Mouse (Mus musculus) limb, embryonic 15.5 days (tissue): ENCODE measurements at regions not wholly inside any gene's neighbourhood (a gene's known extent, or its start where the extent isn't known, plus 50 kb on each side); places are given as distances from the start of the nearest gene placed in this dataset.

ENCODE experiments used
- ATAC-seq: fragments of 200-750 bp; cut with Nextera tagmentation; 2 replicates; pipeline ENCODE4 v1.8.0; 2017; ENCODE audit warnings: low read depth, moderate TSS enrichment; ENCODE audit not compliant: insufficient number of reproducible peaks, low FRiP score, low TSS enrichment
- H3K27ac ChIP-seq: fragments of 300-500 bp; sonication (generic); 2 replicates; pipeline ENCODE4 v1.5.1; 2015; ENCODE audit warnings: moderate library complexity, mild to moderate bottlenecking, inconsistent platforms
- H3K27me3 ChIP-seq: fragments of 300-500 bp; sonication (generic); 2 replicates; pipeline ENCODE4 v1.6.1; 2015; ENCODE audit warnings: inconsistent platforms
- H3K36me3 ChIP-seq: fragments of 300-500 bp; sonication (generic); 2 replicates; pipeline ENCODE4 v1.6.1; 2015; ENCODE audit warnings: inconsistent platforms
- H3K4me1 ChIP-seq: fragments of 300-500 bp; sonication (generic); 2 replicates; pipeline ENCODE4 v1.6.1; 2015; ENCODE audit warnings: inconsistent platforms
- H3K4me2 ChIP-seq: fragments of 300-500 bp; sonication (generic); 2 replicates; pipeline ENCODE4 v1.6.1; 2015; ENCODE audit warnings: mild to moderate bottlenecking, inconsistent platforms
- H3K4me3 ChIP-seq: fragments of 300-500 bp; sonication (generic); 2 replicates; pipeline ENCODE4 v1.5.1; 2015; ENCODE audit warnings: mild to moderate bottlenecking, inconsistent platforms
- H3K9ac ChIP-seq: fragments of 300-500 bp; sonication (generic); 2 replicates; pipeline ENCODE4 v1.6.1; 2015; ENCODE audit warnings: inconsistent platforms
- H3K9me3 ChIP-seq: fragments of 300-500 bp; sonication (generic); 2 replicates; pipeline ENCODE4 v1.6.1; 2016; ENCODE audit warnings: inconsistent platforms
- WGBS: fragments of 180-500 bp; shearing (Covaris S2); methylation state at CpG from one replicate; pipeline ENCODE4 v1.1.7; 2015; 5-methylcytosine and 5-hydroxymethylcytosine counted together

DNA sequence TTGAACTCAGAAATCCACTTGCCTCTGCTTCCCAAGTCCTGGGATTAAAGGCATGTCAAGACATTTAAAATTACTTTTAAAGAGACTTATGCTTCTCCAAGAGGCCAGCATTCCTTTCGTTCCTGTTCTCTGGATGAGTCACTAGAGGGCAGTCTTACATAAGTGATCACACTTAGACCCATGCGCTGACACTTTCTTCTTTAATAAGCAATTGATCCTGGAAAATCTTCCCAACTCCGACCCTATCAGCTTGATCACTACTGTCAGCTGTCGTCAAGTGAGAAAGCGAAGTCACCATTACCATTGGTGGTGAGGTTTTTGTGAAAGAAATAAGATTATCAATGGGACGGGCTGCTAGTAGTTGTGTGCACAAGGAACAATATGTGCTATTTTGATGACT lies 65.5 kb upstream of the Fam98a start:
- ATAC-seq: no peak
- 0 out of 2 replicates have a peak, but pooled peaks cover 2% of the 10 kb centered on the region for H3K27me3 ChIP-seq
- 25% methylated on average over 6 of the region's 6 CpGs for WGBS
- H3K9ac ChIP-seq: no peak overlapping the region
- H3K4me3 ChIP-seq: no peak overlapping the region
- H3K4me1 ChIP-seq: no peaks in the 10 kb centered on the region
- no peak overlapping the region for H3K27ac ChIP-seq
- H3K4me2 ChIP-seq: no peak overlapping the region
- H3K9me3 ChIP-seq: no peaks in the 10 kb centered on the region
- H3K36me3 ChIP-seq: no peaks in the 10 kb centered on the region

- H3K9ac ChIP-seq: no peak overlapping the region
- H3K36me3 ChIP-seq: no peaks in the 10 kb centered on the region
- no peak overlapping the region for H3K4me2 ChIP-seq
- no peak overlapping the region for H3K4me3 ChIP-seq
- WGBS: 77% methylated on average over 2 of the region's 2 CpGs
- no peaks in the 10 kb centered on the region for H3K9me3 ChIP-seq
- no peak overlapping the region for H3K27ac ChIP-seq
- H3K4me1 ChIP-seq: no peaks in the 10 kb centered on the region
- no peak for ATAC-seq
- 0 out of 2 replicates have a peak, but pooled peaks cover 2% of the 10 kb centered on the region for H3K27me3 ChIP-seq
Measured at GRCm38 (mm10) chr17:75615335-75615734, 63.6 kb upstream of the Fam98a start.

GRCm38 (mm10) chr17:75603417-75604086 lies 51.8 kb upstream of the Fam98a start:
- Histone ChIP-seq H3K36me3 (no peaks in the 10 kb centered on the region), H3K9me3 (no peaks in the 10 kb centered on the region), H3K4me2 (no peak overlapping the region), H3K4me1 (no peaks in the 10 kb centered on the region), H3K27ac (no peak overlapping the region), H3K27me3 (no peaks in the 10 kb centered on the region), H3K9ac (no peak overlapping the region), H3K4me3 (no peak overlapping the region)
- 20% methylated on average over 4 of the region's 4 CpGs for WGBS
- ATAC-seq: no peak
